Mouse (Mus musculus) hindbrain, embryonic 10.5 days (tissue): ENCODE data around the gene Hhat. TPM values are rescaled to one million over a fixed set of nuclear protein-coding genes. Genes with fewer than 3 reads are reported as not detected.

Source experiments
- polyA plus RNA-seq: library from polyadenylated mRNA; unstranded; fragments of >200 nt; fragmentation: Nextera tagmentation; extraction: Ambion mirVana; gene quantifications from 2 replicates; pipeline ENCODE4 v1.2.1, GENCODE M21; 2016

Hhat gene
- polyA plus RNA-seq, 1 experiment from 2014 or later, result 8.9 TPM

Other genes with a start within 250 kb of the Hhat start
- 12.7 and 15.5 TPM in 2 replicates for gene Sertad4, start 84.5 kb upstream of the Hhat start, polyA plus RNA-seq